Mouse (Mus musculus): ENCODE results near the gene 1700008P02Rik. TPM values are rescaled to one million over a fixed set of nuclear protein-coding genes. Genes with fewer than 3 reads are reported as not detected.

Gene 1700008P02Rik
- not detected in 4 replicates for total RNA-seq (2023)

GRCm38 (mm10) chr3:6620343-6620742, at the start of gene 1700008P02Rik:
Gene 1700008P02Rik, minus strand, starts transcription at chr3:6620443.

Data from B cell, adult 62 days (primary cell).